Mouse (Mus musculus): ENCODE data around the gene Gpx6. TPM values are rescaled to one million over a fixed set of nuclear protein-coding genes. Genes with fewer than 3 reads are reported as not detected.

Gpx6 gene
- polyA plus RNA-seq, 1 experiment from 2014 or later: 0.15 TPM

- under 1% methylated on average over 25 of the region's 25 CpGs for WGBS
- ATAC-seq (ENCODE audit: low FRiP score): peak; percentile 86
- peak overlapping the region; percentile 82 for H3K4me2 ChIP-seq (replicated peaks)
- no peak overlapping the region for H3K27ac ChIP-seq
- DNase-seq (ENCODE audit: low spot score): peak; percentile 95
- peak overlapping the region; percentile 66 for H3K4me3 ChIP-seq (replicated peaks; ENCODE audit: low read length)
- peak overlapping the region; percentile 68 for H3K9ac ChIP-seq
- H3K4me1 ChIP-seq (replicated peaks; ENCODE audit: control insufficient read depth, insufficient read depth, low read length): peaks cover 15% of the 10 kb centered on the region
- peaks cover 10% of the 10 kb centered on the region; the same call in 1 of the 2 replicates for H3K27me3 ChIP-seq (ENCODE audit: control insufficient read depth, insufficient read depth, low read length)
- H3K36me3 ChIP-seq (replicated peaks; ENCODE audit: control insufficient read depth, insufficient read depth): no peaks in the 10 kb centered on the region
- H3K9me3 ChIP-seq (ENCODE audit: control insufficient read depth, low read length): no peaks in the 10 kb centered on the region
Observed at GRCm38 (mm10) chr13:21275815-21276550, 35.9 kb upstream of the Gpx6 start.

DNA sequence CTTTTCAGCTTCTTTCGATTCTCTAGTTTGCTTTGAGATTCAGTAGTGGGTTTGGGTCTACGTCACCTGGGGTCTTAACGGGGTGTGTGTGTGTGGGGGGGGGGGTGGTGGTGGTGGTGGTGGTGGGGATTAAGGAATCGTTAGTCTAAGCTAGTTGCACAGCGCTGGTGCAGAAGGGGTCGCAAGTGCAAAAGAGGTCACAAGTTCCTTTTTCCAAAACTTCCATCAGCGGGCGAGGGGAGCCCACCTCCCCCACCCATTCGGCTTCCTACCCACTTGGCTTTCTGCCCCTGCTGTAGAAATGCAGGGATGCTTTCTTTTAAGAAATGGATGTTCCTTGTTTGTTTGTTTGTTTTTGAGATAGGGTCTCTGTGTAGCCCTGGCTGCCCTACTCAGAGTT is 35.4 kb upstream of the Gpx6 start:
- Histone ChIP-seq H3K9ac (peak overlapping the region; percentile 68), H3K4me3 (replicated peaks; ENCODE audit: low read length) (peak overlapping the region; percentile 66), H3K27ac (no peak overlapping the region), H3K4me1 (replicated peaks; ENCODE audit: control insufficient read depth, insufficient read depth, low read length) (peaks cover 15% of the 10 kb centered on the region), H3K4me2 (replicated peaks) (peak overlapping the region; percentile 82), H3K36me3 (replicated peaks; ENCODE audit: control insufficient read depth, insufficient read depth) (no peaks in the 10 kb centered on the region), H3K9me3 (ENCODE audit: control insufficient read depth, low read length) (no peaks in the 10 kb centered on the region), H3K27me3 (ENCODE audit: control insufficient read depth, insufficient read depth, low read length) (peaks cover 10% of the 10 kb centered on the region; the same call in 1 of the 2 replicates)
- ATAC-seq (ENCODE audit: low FRiP score): no peak
- DNase-seq (ENCODE audit: low spot score): no peak
- WGBS: 0% methylated on average over 9 of the region's 9 CpGs

GRCm38 (mm10) chr13:21279076-21279475 is 32.8 kb upstream of the Gpx6 start:
- 6% methylated on average over 8 of the region's 8 CpGs for WGBS
- Histone ChIP-seq H3K9ac (peak overlapping the region; percentile 55), H3K4me3 (replicated peaks; ENCODE audit: low read length) (peak overlapping the region; percentile 55), H3K36me3 (replicated peaks; ENCODE audit: control insufficient read depth, insufficient read depth) (no peaks in the 10 kb centered on the region), H3K27me3 (ENCODE audit: control insufficient read depth, insufficient read depth, low read length) (peaks cover 5% of the 10 kb centered on the region; the same call in 1 of the 2 replicates), H3K27ac (no peak overlapping the region), H3K9me3 (ENCODE audit: control insufficient read depth, low read length) (no peaks in the 10 kb centered on the region), H3K4me1 (replicated peaks; ENCODE audit: control insufficient read depth, insufficient read depth, low read length) (peaks cover 15% of the 10 kb centered on the region), H3K4me2 (replicated peaks) (peak overlapping the region; percentile 83)
- DNase-seq (ENCODE audit: low spot score) (no peak), ATAC-seq (ENCODE audit: low FRiP score) (no peak; the same call in 1 of the 2 replicates)

DNA sequence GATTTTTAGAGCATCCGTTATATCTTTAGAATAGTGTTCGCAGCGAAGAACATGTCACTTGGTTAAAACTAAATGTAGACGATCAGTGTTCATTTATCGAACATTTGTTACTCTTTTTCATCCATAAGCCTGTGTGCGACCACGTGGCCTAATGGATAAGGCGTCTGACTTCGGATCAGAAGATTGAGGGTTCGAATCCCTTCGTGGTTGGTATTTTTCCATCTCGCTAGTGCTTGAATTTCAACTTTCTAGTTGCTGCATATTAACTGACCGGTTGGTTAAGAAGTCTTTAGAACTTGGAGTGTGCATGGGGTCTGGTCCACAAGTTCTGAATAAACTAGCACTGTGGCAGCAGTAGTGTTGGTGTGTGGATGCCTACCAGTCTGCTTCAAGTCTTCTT is 32.4 kb upstream of the Gpx6 start:
- H3K4me1 ChIP-seq (replicated peaks; ENCODE audit: control insufficient read depth, insufficient read depth, low read length): peaks cover 15% of the 10 kb centered on the region
- H3K27me3 ChIP-seq (ENCODE audit: control insufficient read depth, insufficient read depth, low read length): peaks cover 5% of the 10 kb centered on the region; the same call in 1 of the 2 replicates
- 1% methylated on average over 13 of the region's 13 CpGs for WGBS
- no peak overlapping the region for H3K27ac ChIP-seq
- peak overlapping the region; percentile 83 for H3K4me2 ChIP-seq (replicated peaks)
- H3K36me3 ChIP-seq (replicated peaks; ENCODE audit: control insufficient read depth, insufficient read depth): no peaks in the 10 kb centered on the region
- peak overlapping the region; percentile 55 for H3K4me3 ChIP-seq (replicated peaks; ENCODE audit: low read length)
- ATAC-seq (ENCODE audit: low FRiP score) (peak; percentile 82), DNase-seq (ENCODE audit: low spot score) (peak; percentile 99)
- H3K9me3 ChIP-seq (ENCODE audit: control insufficient read depth, low read length): no peaks in the 10 kb centered on the region
- peak overlapping the region; percentile 55 for H3K9ac ChIP-seq

DNA sequence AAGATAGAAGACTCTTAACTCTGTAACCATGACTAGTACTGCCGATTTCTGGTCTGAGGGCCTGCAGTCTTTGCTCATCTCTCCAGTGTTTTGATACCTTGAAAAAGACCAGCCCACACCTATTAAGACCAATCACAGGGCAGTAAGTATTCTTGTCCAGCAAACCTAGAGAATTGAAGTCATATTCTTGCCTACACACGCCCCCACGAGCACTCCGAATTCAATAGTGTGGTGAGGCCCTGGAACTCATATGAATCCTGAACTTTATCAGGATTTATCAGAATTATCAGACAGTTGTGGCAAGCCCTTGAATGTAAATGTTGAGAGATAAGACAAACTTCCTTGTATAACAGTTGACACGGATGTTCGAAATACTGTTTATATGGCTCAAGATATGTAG is 19.3 kb upstream of the Gpx6 start, which contains the start of gene Gpx5:
Gene Gpx5, minus strand, starts transcription at position 101 of the 400 bp plus-strand sequence.
- Histone ChIP-seq H3K4me1 (replicated peaks; ENCODE audit: control insufficient read depth, insufficient read depth, low read length) (no peaks in the 10 kb centered on the region), H3K9ac (no peak within 1 kb of the TSS), H3K4me3 (replicated peaks; ENCODE audit: low read length) (no peak within 1 kb of the TSS), H3K27me3 (ENCODE audit: control insufficient read depth, insufficient read depth, low read length) (no peaks in the 10 kb centered on the region), H3K4me2 (replicated peaks) (no peak within 1 kb of the TSS), H3K9me3 (ENCODE audit: control insufficient read depth, low read length) (no peaks in the 10 kb centered on the region), H3K36me3 (replicated peaks; ENCODE audit: control insufficient read depth, insufficient read depth) (no peaks in the 10 kb centered on the region), H3K27ac (no peak within 1 kb of the TSS)
- DNase-seq (ENCODE audit: low spot score): no peak
- 94% methylated on average over 6 of the region's 6 CpGs for WGBS
- no peak for ATAC-seq (ENCODE audit: low FRiP score)

- no peaks in the 10 kb centered on the region for H3K4me1 ChIP-seq (replicated peaks; ENCODE audit: control insufficient read depth, insufficient read depth, low read length)
- no peaks in the 10 kb centered on the region for H3K27me3 ChIP-seq (ENCODE audit: control insufficient read depth, insufficient read depth, low read length)
- no peaks in the 10 kb centered on the region for H3K9me3 ChIP-seq (ENCODE audit: control insufficient read depth, low read length)
- ATAC-seq (ENCODE audit: low FRiP score): no peak
- no peak overlapping the region for H3K27ac ChIP-seq
- H3K4me2 ChIP-seq (replicated peaks): no peak overlapping the region
- WGBS: 63% methylated on average over 3 of the region's 3 CpGs
- no peak overlapping the region for H3K9ac ChIP-seq
- DNase-seq (ENCODE audit: low spot score): no peak
- H3K36me3 ChIP-seq (replicated peaks; ENCODE audit: control insufficient read depth, insufficient read depth): no peaks in the 10 kb centered on the region
- no peak overlapping the region for H3K4me3 ChIP-seq (replicated peaks; ENCODE audit: low read length)
Observed at GRCm38 (mm10) chr13:21298557-21298956, 13.4 kb upstream of the Gpx6 start.

GRCm38 (mm10) chr13:21304483-21305066 is 7.3 kb upstream of the Gpx6 start:
- no peak for ATAC-seq (ENCODE audit: low FRiP score)
- no peak for DNase-seq (ENCODE audit: low spot score)
- Histone ChIP-seq H3K9ac (no peak overlapping the region), H3K9me3 (ENCODE audit: control insufficient read depth, low read length) (no peaks in the 10 kb centered on the region), H3K36me3 (replicated peaks; ENCODE audit: control insufficient read depth, insufficient read depth) (no peaks in the 10 kb centered on the region), H3K4me3 (replicated peaks; ENCODE audit: low read length) (no peak overlapping the region), H3K27me3 (ENCODE audit: control insufficient read depth, insufficient read depth, low read length) (no peaks in the 10 kb centered on the region), H3K4me2 (replicated peaks) (no peak overlapping the region), H3K27ac (no peak overlapping the region), H3K4me1 (replicated peaks; ENCODE audit: control insufficient read depth, insufficient read depth, low read length) (no peaks in the 10 kb centered on the region)
- 85% methylated on average over 3 of the region's 3 CpGs for WGBS

- ATAC-seq (ENCODE audit: low FRiP score) (no peak), DNase-seq (ENCODE audit: low spot score) (no peak)
- Histone ChIP-seq H3K4me1 (replicated peaks; ENCODE audit: control insufficient read depth, insufficient read depth, low read length) (no peaks in the 10 kb centered on the region), H3K9ac (no peak overlapping the region), H3K27ac (no peak overlapping the region), H3K36me3 (replicated peaks; ENCODE audit: control insufficient read depth, insufficient read depth) (no peaks in the 10 kb centered on the region), H3K4me2 (replicated peaks) (no peak overlapping the region), H3K4me3 (replicated peaks; ENCODE audit: low read length) (no peak overlapping the region), H3K9me3 (ENCODE audit: control insufficient read depth, low read length) (no peaks in the 10 kb centered on the region), H3K27me3 (ENCODE audit: control insufficient read depth, insufficient read depth, low read length) (no peaks in the 10 kb centered on the region)
- WGBS: 72% methylated on average over 2 of the region's 2 CpGs
Observed at GRCm38 (mm10) chr13:21309788-21310187, 2.1 kb upstream of the Gpx6 start.

DNA sequence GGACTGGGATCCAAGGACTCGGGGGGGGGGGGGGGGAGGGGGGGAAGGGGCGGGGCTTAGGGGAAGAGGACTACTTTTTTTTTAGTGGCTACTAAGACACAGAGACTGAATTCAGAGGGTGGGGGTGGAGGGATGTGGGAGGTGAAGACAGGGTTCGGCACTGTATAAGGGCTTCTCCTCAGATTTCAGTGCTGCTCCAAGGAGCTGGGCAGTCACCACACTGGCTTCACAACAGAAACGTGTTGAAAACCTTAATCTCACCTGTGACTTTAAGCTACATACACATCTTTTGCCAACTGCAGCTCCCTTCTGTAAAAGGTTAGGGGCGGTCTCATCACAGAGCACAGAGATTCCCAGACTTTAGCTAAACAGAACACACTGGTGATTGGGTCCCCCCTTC is 929 bp downstream of the Gpx6 start:
- no peak overlapping the region for H3K4me2 ChIP-seq (replicated peaks)
- no peaks in the 10 kb centered on the region for H3K4me1 ChIP-seq (replicated peaks; ENCODE audit: control insufficient read depth, insufficient read depth, low read length)
- no peak overlapping the region for H3K4me3 ChIP-seq (replicated peaks; ENCODE audit: low read length)
- no peaks in the 10 kb centered on the region for H3K9me3 ChIP-seq (ENCODE audit: control insufficient read depth, low read length)
- ATAC-seq (ENCODE audit: low FRiP score) (no peak), DNase-seq (ENCODE audit: low spot score) (no peak)
- H3K27ac ChIP-seq: no peak overlapping the region
- H3K27me3 ChIP-seq (ENCODE audit: control insufficient read depth, insufficient read depth, low read length): no peaks in the 10 kb centered on the region
- H3K36me3 ChIP-seq (replicated peaks; ENCODE audit: control insufficient read depth, insufficient read depth): no peaks in the 10 kb centered on the region
- WGBS: 54% methylated on average over 3 of the region's 5 CpGs
- H3K9ac ChIP-seq: no peak overlapping the region
